Mouse (Mus musculus) gastrocnemius, postnatal 14 days (tissue): ENCODE measurements at regions not wholly inside any gene's neighbourhood (a gene's known extent, or its start where the extent isn't known, plus 50 kb on each side); places are given as distances from the start of the nearest gene placed in this dataset.
"Not testable (repeated sequence)": the region's sequence is repeated elsewhere in the genome, so short reads cannot be mapped to it uniquely, and the experiment has no call there.

Experiments used
- DNase-seq: peaks from one replicate; pipeline ENCODE4 v3.0.0; 2021; ENCODE audit warnings: mixed read lengths
- intact Hi-C: fragments of 180-260 bp; cut with DNase I; formaldehyde crosslinking; loops from one replicate; pipeline ENCODE4 v1.15.1; 2025; ENCODE audit warnings: low total_unique reads

DNA sequence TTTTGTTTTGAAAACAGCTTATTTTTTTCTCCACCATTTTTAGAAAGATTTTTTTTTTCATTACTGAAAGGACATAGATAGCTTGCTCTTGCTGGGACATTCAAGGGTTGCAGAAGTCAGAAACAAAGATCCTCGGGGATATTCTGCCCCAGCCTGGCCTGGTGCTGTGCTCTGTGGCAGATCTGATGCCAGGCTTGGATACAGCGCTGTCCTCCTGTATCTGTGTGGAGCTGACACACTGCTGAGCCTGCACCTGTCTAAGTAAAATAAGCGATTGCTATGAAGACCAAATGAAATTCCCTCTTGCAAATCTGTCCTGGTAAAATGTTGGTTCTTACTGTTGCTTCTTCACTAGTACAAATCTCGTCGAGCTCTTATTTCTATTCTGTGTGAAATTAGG, 226.4 kb upstream of the 1700012A03Rik start:
- intact Hi-C loops: no loop called here
- DNase-seq: no peak

DNA sequence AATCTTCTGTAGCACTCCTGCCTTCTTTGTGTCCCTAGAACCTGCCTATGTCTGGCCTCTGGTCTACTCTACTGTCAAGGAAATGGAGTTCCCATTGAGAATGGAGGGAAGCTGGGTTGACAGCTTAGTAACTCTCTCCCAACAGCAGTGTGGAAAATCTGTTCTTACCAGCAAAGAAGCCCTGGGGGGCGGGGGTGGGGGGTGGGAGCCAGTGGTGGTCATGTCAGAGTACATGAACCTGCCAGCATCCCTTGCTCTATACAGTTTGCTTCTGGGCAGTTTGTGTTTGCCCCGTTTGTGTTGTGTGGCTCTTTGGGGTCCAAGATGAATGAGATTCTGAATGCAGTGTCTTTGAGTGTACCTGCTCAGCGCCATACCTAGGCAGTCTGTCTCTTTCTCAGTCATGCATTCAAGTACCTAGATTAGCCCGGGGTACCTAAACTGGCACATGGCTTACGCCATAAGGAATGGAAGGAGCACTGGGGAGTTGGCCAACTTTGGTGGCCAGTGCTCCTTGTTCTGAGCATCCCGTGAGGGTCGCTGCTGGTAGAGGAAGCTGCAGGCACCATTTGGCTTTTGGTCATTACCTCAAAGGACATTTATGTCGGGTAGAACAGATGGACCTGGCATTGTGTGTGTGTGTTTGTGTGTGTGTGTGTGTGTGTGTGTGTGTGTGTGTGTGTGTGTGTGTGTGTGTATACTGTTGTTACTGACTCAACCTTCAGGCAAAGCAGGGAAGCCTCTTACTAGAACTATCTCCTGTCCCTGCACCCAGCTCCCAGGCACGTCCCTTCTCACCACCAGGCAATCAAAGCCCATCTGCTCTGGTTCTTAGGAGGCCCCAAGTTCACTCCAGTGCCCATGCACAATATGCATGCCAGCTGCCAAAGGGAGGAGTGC, 227.6 kb upstream of the 1700012A03Rik start:
- intact Hi-C loops: no loop called here
- no peak for DNase-seq

DNA sequence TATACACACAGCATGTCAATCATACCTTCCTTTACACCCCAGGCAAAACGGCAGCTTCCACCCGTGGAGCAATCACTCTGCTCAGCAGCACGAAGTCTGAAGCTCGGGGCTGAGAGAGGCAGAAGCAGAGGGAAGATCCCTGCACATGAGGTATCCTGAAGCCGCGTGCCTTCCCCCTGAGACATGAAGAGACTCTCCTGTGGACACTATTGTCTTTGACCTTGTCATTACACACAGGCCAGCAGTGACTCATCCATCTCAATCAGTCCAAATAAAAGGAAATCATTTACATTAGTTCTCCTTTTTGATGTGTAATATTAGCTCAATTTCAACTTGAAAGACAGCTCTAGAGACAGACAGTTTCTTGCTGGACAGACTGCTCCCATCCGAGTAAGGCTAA, 228.4 kb upstream of the 1700012A03Rik start:
- no peak for DNase-seq
- intact Hi-C loops: no loop called here

GRCm38 (mm10) chr6:31817640-31818039, 232.4 kb upstream of the 1700012A03Rik start:
- no peak for DNase-seq
- intact Hi-C loops: no loop called here

GRCm38 (mm10) chr6:31811890-31812289, 238.2 kb upstream of the 1700012A03Rik start:
- intact Hi-C loops: no loop called here
- DNase-seq: no peak

GRCm38 (mm10) chr6:31810602-31811512, 239.2 kb upstream of the 1700012A03Rik start:
- DNase-seq: no peak
- intact Hi-C loops: no loop called here

GRCm38 (mm10) chr6:31804468-31804867, 240.7 kb upstream of the Podxl start:
- intact Hi-C loops, DNase-seq: not testable (repeated sequence)

DNA sequence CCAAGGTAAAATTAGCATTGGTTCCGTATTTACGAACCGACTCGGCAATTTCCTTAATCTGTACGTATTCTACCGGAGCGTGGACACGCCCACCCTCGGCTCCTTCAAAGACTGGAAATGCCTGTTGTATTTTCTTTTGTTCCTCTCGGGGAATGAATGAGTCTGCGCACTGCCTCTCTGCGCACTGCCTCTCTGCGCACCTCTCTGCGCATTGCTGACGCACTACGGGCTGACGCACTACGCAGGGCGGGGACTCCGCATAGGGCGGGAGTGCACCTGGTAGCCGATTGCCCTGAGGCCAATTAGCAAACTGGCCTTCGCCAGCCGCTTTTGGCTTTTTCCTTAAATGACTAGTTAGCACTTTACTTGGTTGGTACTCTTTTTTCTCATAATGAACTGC, 239.4 kb upstream of the Podxl start:
- DNase-seq, intact Hi-C loops: not testable (repeated sequence)

GRCm38 (mm10) chr6:31791547-31791946, 227.8 kb upstream of the Podxl start:
- intact Hi-C loops: no loop called here

GRCm38 (mm10) chr6:31790906-31791305, 227.1 kb upstream of the Podxl start:
- no peak for DNase-seq
- intact Hi-C loops: no loop called here

More at GRCm38 (mm10) chr6:31791547-31791946, 227.8 kb upstream of the Podxl start:
- DNase-seq: no peak

- intact Hi-C loops: no loop called here
- DNase-seq: no peak
These were observed 213.1 kb upstream of the Podxl start for GRCm38 (mm10) chr6:31776841-31777240.

GRCm38 (mm10) chr6:31771916-31772315, 208.1 kb upstream of the Podxl start:
- no peak for DNase-seq
- intact Hi-C loops: no loop called here

GRCm38 (mm10) chr6:31745589-31745988, 181.8 kb upstream of the Podxl start:
- intact Hi-C loops: no loop called here
- DNase-seq: no peak

DNA sequence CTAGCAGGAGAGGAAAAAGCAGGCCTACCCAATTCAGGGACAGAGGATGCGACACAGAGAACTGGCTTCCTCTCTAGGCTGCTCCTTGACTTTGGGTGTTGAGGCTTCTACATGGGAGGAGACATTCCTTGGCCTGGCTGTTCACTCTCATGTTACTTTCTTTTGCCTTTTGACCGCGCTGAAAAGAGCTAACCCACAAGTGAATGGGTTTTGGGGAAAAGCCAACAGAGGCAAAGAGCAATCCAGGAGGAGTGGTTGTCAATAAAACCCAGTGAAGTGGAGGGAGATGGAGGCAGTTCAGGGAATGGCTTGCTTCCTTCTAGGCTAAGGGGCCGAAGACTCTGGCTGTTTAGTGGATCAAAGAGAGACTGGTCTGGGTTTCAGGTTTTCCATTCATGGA, 167.6 kb upstream of the Podxl start:
- no peak for DNase-seq
- intact Hi-C loops: no loop called here

DNA sequence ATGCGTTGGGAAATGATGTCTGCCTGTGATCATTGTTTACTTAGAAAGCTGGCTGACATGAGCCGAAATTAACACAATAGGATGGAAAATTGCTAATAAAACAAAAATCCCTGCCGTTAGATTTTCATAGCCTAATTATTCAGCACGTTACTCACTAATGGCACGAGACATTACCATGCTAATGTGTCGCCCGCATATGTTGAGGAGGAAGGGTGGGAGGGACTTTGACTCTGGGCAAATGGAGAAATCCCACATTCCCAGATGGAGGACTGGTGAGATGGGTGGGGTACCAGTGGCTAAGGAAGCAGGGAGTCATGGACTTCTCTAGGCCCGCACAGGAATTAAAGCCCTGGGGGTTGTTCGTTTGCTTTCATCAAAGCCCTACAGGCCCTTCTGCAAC, 155.8 kb upstream of the Podxl start:
- intact Hi-C loops: no loop called here

GRCm38 (mm10) chr6:31718843-31719242, 155.1 kb upstream of the Podxl start:
- intact Hi-C loops: no loop called here
- DNase-seq: no peak

More for the DNA sequence above, 155.8 kb upstream of the Podxl start:
- no peak for DNase-seq

DNA sequence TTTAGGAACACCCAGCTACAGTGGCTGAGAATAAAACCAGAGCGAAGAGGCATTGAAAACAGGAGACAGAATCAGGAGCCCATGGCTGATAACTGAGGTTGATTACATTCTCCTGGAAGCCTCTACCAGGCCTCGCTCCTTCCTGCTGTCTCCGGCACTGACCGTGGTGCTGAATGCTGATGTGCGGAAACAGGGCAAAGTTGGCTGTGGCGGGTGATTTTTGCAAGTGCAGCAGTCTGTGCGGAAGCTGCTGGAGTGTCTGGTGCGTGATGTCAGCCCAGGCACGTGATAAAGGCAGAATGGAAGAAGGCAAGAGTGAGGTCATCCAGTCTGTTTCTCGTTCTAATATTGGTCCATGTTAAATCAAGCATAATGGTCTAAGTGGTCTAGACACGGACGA, 153.8 kb upstream of the Podxl start:
- DNase-seq: peak; percentile 36
- intact Hi-C loops: no loop called here

DNA sequence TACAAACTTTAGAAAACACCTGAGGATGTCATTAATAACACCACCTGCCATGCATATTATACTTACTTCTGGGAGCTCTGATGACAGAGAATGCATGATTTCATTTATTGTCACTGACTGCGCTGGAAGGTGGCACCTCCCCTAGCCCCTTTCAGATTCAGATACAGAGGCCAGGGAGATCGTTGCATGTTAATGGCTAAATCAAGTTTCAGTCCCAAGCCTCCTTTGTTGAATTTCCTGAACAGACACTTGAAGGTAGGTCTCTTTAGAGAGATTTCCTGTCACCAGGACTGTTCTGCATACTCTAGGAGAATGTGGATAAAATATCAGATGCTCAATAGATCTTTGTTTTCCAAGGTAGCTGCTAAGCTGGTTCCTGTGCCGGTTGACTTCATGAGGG, 143.5 kb upstream of the Podxl start:
- intact Hi-C loops: no loop called here
- DNase-seq: no peak

GRCm38 (mm10) chr6:31704191-31704590, 140.4 kb upstream of the Podxl start:
- intact Hi-C loops: no loop called here
- DNase-seq: no peak

DNA sequence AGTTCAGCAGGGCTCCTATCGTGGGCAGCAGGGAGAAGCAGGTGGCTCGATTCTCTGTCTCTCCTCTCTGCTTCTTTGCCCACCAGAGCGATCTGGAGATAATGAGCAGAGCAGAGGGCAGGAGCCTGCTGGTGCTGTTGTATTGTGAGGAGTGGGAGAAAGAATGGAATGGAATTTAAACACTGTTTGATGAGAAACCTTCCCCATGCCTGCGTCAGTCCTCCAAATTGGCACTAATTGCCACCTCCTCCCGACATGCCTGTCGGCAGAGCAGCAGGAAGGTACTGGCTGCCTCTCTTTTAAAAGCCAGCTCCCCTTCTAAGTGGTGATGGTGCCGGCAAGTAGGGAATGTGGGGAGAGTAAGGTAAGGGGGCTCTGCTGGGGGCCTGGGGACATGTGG, 139.2 kb upstream of the Podxl start:
- no peak for DNase-seq
- intact Hi-C loops: no loop called here
